Mouse (Mus musculus) stomach, postnatal 0 days (tissue): ENCODE data around the gene Slit1.

ENCODE experiments used
- CTCF ChIP-seq: IDR thresholded peaks from 2 replicates; pipeline ENCODE4 v1.5.1; 2016; ENCODE audit warnings: antibody characterized with exemption, low read depth, mild to moderate bottlenecking, moderate library complexity
- EP300 ChIP-seq: optimal IDR thresholded peaks from 2 replicates; pipeline ENCODE3; 2016; ENCODE audit warnings: antibody characterized with exemption

GRCm38 (mm10) chr19:41766628-41767027, 23.2 kb upstream of the Slit1 start:
- TF ChIP-seq CTCF (no peak), EP300 (no peak)
